Mouse (Mus musculus) CH12.LX (cell line): ENCODE measurements at regions not wholly inside any gene's neighbourhood (a gene's known extent, or its start where the extent isn't known, plus 50 kb on each side); places are given as distances from the start of the nearest gene placed in this dataset.

ENCODE experiments used
- DNase-seq: peaks from one replicate; pipeline ENCODE4 v3.0.0-alpha.2; 2013; ENCODE audit errors: extremely low read depth
- H3K27ac ChIP-seq: 2 replicates; pipeline ENCODE4 v1.5.1; 2012; ENCODE audit warnings: low read depth, mild to moderate bottlenecking, control low read depth, moderate library complexity; ENCODE audit not compliant: insufficient read depth
- H3K27me3 ChIP-seq: replicated peaks from 2 replicates; pipeline ENCODE3; 2012; ENCODE audit warnings: inconsistent platforms
- H3K36me3 ChIP-seq, 2 experiments: replicated peaks in 1 of 2; 2 replicates each; pipeline versions ENCODE3 to v1.6.1; 2012; ENCODE audit warnings: inconsistent platforms in 1 of 2, low read length in 1 of 2, mild to moderate bottlenecking in 1 of 2, mixed read lengths in 1 of 2, moderate library complexity in 1 of 2; ENCODE audit not compliant: control insufficient read depth in 1 of 2, insufficient read depth in 1 of 2
- H3K4me1 ChIP-seq, 2 experiments: 2 replicates each; pipeline ENCODE4 v1.6.1; 2012; ENCODE audit warnings: inconsistent platforms in 1 of 2, moderate library complexity in 1 of 2; ENCODE audit not compliant: insufficient read depth in 2 of 2, control insufficient read depth in 1 of 2
- H3K4me2 ChIP-seq: 2 replicates; pipeline ENCODE4 v1.6.1; 2012; ENCODE audit warnings: low read depth, mild to moderate bottlenecking, control low read depth; ENCODE audit not compliant: poor library complexity, insufficient read depth, severe bottlenecking
- H3K4me3 ChIP-seq, 3 experiments: fragments of 150-350 bp in 1 of 3; sonication (generic) in 1 of 3; replicated peaks in 1 of 3; 2 replicates each; pipeline versions ENCODE3 to v1.5.1; 2011 to 2012; ENCODE audit warnings: low read depth in 2 of 3, low read length in 2 of 3, mild to moderate bottlenecking in 2 of 3, moderate library complexity in 2 of 3, control low read depth in 1 of 3, improper control_type of control experiment in 1 of 3, inconsistent platforms in 1 of 3, mixed read lengths in 1 of 3; ENCODE audit not compliant: poor library complexity in 1 of 3
- H3K79me2 ChIP-seq: replicated peaks from 2 replicates; pipeline ENCODE4 v1.6.1; 2012; ENCODE audit warnings: mild to moderate bottlenecking, moderate library complexity; ENCODE audit not compliant: control insufficient read depth, poor library complexity, insufficient read depth, severe bottlenecking; ENCODE audit errors: extremely low read depth
- H3K9ac ChIP-seq: 2 replicates; pipeline ENCODE4 v1.6.1; 2012; ENCODE audit warnings: low read depth, mild to moderate bottlenecking, control low read depth, moderate library complexity; ENCODE audit not compliant: insufficient read depth
- H3K9me3 ChIP-seq: replicated peaks from 2 replicates; pipeline ENCODE3; 2012; ENCODE audit warnings: low read length, inconsistent platforms, mixed read lengths
- CHD2 ChIP-seq: IDR thresholded peaks from 2 replicates; pipeline ENCODE4 v1.6.1; 2011; ENCODE audit warnings: low read length, improper control_type of control experiment
- CTCF ChIP-seq, 2 experiments: IDR thresholded peaks in 1 of 2; conservative IDR thresholded peaks in 1 of 2; 2 replicates each; pipeline ENCODE4 v1.5.1; 2011 to 2012; ENCODE audit warnings: low read depth in 2 of 2, low read length in 2 of 2, improper control_type of control experiment in 1 of 2, inconsistent platforms in 1 of 2, mild to moderate bottlenecking in 1 of 2, moderate library complexity in 1 of 2
- E2F4 ChIP-seq: IDR thresholded peaks from 2 replicates; pipeline ENCODE4 v1.6.1; 2011; ENCODE audit warnings: low read depth, low read length, improper control_type of control experiment; ENCODE audit not compliant: insufficient replicate concordance
- ETS1 ChIP-seq: conservative IDR thresholded peaks from 2 replicates; pipeline ENCODE4 v1.6.1; 2012; ENCODE audit warnings: low read depth, mild to moderate bottlenecking, inconsistent platforms, low read length, improper control_type of control experiment, moderate library complexity
- GABPA ChIP-seq: IDR thresholded peaks from 2 replicates; pipeline ENCODE4 v1.6.1; 2012; ENCODE audit warnings: low read depth, low read length, improper control_type of control experiment, inconsistent platforms; ENCODE audit not compliant: insufficient replicate concordance
- HCFC1 ChIP-seq: IDR thresholded peaks from 2 replicates; pipeline ENCODE4 v1.6.1; 2012; ENCODE audit warnings: low read depth, mild to moderate bottlenecking, inconsistent platforms, low read length, improper control_type of control experiment
- JUN ChIP-seq: IDR thresholded peaks from 2 replicates; pipeline ENCODE4 v1.6.1; 2011; ENCODE audit warnings: low read depth, mild to moderate bottlenecking, low read length, improper control_type of control experiment, moderate library complexity; ENCODE audit not compliant: insufficient read depth
- MAZ ChIP-seq: IDR thresholded peaks from 2 replicates; pipeline ENCODE4 v1.6.1; 2012; ENCODE audit warnings: low read depth, mild to moderate bottlenecking, inconsistent platforms, low read length, improper control_type of control experiment, moderate library complexity
- NELFE ChIP-seq: IDR thresholded peaks from 2 replicates; pipeline ENCODE4 v1.6.1; 2011; ENCODE audit warnings: low read depth, low read length, improper control_type of control experiment
- NRF1 ChIP-seq: IDR thresholded peaks from 2 replicates; pipeline ENCODE4 v1.6.1; 2014; ENCODE audit warnings: low read depth, mild to moderate bottlenecking, inconsistent platforms, low read length, improper control_type of control experiment, moderate library complexity
- PAX5 ChIP-seq: IDR thresholded peaks from 2 replicates; pipeline ENCODE4 v1.6.1; 2012; ENCODE audit warnings: low read length, inconsistent platforms, mixed read lengths
- POLR2AphosphoS2 ChIP-seq: IDR thresholded peaks from 2 replicates; pipeline ENCODE4 v1.6.1; 2011; ENCODE audit warnings: low read depth, low read length, improper control_type of control experiment
- SMC3 ChIP-seq: IDR thresholded peaks from 2 replicates; pipeline ENCODE4 v1.6.1; 2011; ENCODE audit warnings: low read depth, low read length, improper control_type of control experiment
- TCF12 ChIP-seq: IDR thresholded peaks from 2 replicates; pipeline ENCODE4 v1.6.1; 2014; ENCODE audit warnings: low read depth, mild to moderate bottlenecking, inconsistent platforms, low read length, improper control_type of control experiment
- USF2 ChIP-seq: conservative IDR thresholded peaks from 2 replicates; pipeline ENCODE4 v1.6.1; 2011; ENCODE audit warnings: low read depth, low read length, improper control_type of control experiment
- ZKSCAN1 ChIP-seq: IDR thresholded peaks from 2 replicates; pipeline ENCODE4 v1.6.1; 2012; ENCODE audit warnings: low read depth, inconsistent platforms, low read length, improper control_type of control experiment, borderline replicate concordance
- ZNF384 ChIP-seq: IDR thresholded peaks from 2 replicates; pipeline ENCODE4 v1.6.1; 2012; ENCODE audit warnings: low read depth, low read length, improper control_type of control experiment, inconsistent platforms
- dilution Hi-C: fragments of 300-500 bp; cut with MboI; formaldehyde crosslinking; loops from 2 replicates; pipeline ENCODE4 v1.14.3; 2020; ENCODE audit warnings: low sequenced_read_pairs; ENCODE audit not compliant: extremely low pct_unique_long_range_greater_than_20kb, extremely low pct_ligation_motif_present
- in situ Hi-C: fragments of 300-500 bp; cut with MboI; formaldehyde crosslinking; loops from 3 replicates; pipeline ENCODE4 v1.14.3; 2019; ENCODE audit warnings: low sequenced_read_pairs, low pct_ligation_motif_present, low pct_unique_long_range_greater_than_20kb, mixed read lengths

DNA sequence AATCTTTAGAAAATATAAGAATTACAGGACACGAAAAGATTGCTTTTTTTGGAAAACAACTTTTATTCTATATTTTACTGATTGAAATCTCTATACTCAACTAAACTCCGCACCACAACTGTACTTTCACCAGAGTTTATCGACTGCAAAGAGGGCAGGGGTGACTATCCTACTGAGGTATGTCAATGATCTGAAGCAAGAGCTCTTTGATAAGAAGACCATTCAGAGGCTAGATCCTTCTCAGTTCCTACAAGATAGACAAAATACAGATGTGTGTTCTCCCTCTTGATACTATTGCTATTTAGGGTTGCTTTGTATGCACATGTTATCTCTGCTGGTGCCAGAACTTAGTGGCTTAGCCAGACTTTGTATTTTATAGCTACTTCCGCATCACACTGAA, 460.7 kb upstream of the Pou3f2 start:
- in situ Hi-C loops (no loop called here), dilution Hi-C loops (no loop called here)
- no peak overlapping the region for H3K27ac ChIP-seq
- no peaks in the 10 kb centered on the region for H3K9me3 ChIP-seq
- no peak for TF ChIP-seq ZKSCAN1
- TF ChIP-seq SMC3: no peak
- no peak for TF ChIP-seq HCFC1
- no peak for TF ChIP-seq NRF1
- TF ChIP-seq NELFE: no peak
- no peak for TF ChIP-seq TCF12
- TF ChIP-seq ETS1: no peak
- TF ChIP-seq GABPA: no peak
- TF ChIP-seq ZNF384: no peak
- no peak for TF ChIP-seq PAX5
- no peak for TF ChIP-seq USF2
- TF ChIP-seq MAZ: no peak
- TF ChIP-seq CHD2: no peak
- no peak for TF ChIP-seq E2F4
- H3K79me2 ChIP-seq: no peaks in the 10 kb centered on the region
- H3K4me1 ChIP-seq: no peaks in the 10 kb centered on the region
- no peak overlapping the region for H3K4me3 ChIP-seq
- H3K27me3 ChIP-seq: no peaks in the 10 kb centered on the region
- H3K9ac ChIP-seq: no peak overlapping the region
- no peaks in the 10 kb centered on the region for H3K36me3 ChIP-seq
- no peak for DNase-seq
- no peak overlapping the region for H3K4me2 ChIP-seq

DNA sequence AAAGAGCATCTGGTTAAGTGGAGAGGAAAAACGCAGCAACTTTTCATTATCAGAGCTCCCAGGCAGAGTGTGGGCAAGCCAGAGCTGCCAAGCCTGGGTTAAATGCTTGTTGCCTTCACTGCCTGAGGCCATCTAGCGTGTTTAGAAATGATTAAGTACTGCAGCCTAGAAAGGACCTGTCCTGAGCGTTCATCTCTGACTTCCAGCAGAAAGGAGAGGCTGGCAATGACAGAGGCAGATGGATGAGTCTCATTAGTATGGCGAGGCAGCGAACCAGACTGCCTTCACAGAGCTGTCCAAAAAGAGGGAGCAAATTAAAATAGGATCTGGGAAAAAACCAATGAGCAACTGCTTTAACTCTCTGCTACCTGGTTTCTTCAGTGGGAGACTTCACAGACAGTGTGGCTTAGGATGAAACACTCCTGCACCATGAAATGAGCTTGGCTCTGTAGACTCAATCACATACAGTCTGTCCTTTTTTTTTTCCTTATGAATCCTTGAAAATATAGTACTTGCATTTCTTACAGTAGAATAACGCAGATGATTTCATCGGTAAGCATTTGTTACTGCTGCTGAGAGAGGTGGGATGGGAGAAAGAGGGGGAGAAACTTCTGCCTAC, 458.7 kb upstream of the Pou3f2 start:
- Histone ChIP-seq H3K4me1 (no peaks in the 10 kb centered on the region), H3K27me3 (no peaks in the 10 kb centered on the region), H3K4me3 (no peak overlapping the region), H3K36me3 (no peaks in the 10 kb centered on the region), H3K9ac (no peak overlapping the region), H3K27ac (no peak overlapping the region), H3K4me2 (no peak overlapping the region), H3K79me2 (no peaks in the 10 kb centered on the region), H3K9me3 (no peaks in the 10 kb centered on the region)
- no peak for DNase-seq
- dilution Hi-C loops: no loop called here
- TF ChIP-seq CTCF (conservative IDR thresholded peaks at IDR 0.05 in 1 of 2, IDR thresholded peaks at IDR 0.05 in 1 of 2; ENCODE audit: low read depth in 2 of 2, low read length in 2 of 2): no peak
- TF ChIP-seq JUN: no peak
- no peak for TF ChIP-seq ETS1
- no peak for TF ChIP-seq POLR2AphosphoS2
- in situ Hi-C loops: no loop called here
